9 mouse cellular contexts compared by ENCODE assay signal in the genomic region with DNA sequence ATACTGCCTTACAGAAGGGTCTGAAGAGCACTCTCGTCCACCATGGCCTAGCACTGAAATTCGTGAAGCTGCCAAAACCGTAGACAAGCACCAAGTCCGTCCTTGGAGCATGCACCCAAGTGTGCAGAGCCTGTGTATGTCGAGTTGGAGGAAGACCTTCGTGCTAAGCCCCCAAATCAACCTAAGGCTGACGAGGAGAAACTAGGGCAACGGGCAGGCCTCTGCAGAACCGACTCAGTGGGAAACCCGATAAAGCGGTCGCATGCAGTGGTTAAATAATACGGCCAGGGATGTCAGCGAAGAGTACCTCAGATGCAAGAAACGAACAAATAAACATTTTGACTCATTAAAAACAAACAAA. TPM values are rescaled to one million over a fixed set of nuclear protein-coding genes. Genes with fewer than 3 reads are reported as not detected.
DNase-seq lines count a peak whose midpoint lies in the region; ATAC-seq and TF ChIP-seq lines count a peak whose summit lies in the region.
"Had no signal": no experiment of that assay in that cellular context is flagged by ENCODE, and none has a peak within 500 bp of the region (broad histone marks: within the 10 kb centered on the region; RNA-seq: fewer than 3 reads in every experiment).

No protein-coding gene starts in this region.

- peak overlapping the region; percentile 71 for H3K4me3 ChIP-seq in heart, embryonic 10.5 days
- H3K4me3 ChIP-seq in G1E (ENCODE audit: low read depth, low read length) (peak overlapping the region; percentile 70; the same call in 1 of the 2 replicates), macrophage (ENCODE audit: inconsistent target) (peak overlapping the region; percentile 54; the same call in 1 of the 2 replicates)
- peak overlapping the region; percentile 74 for H3K4me3 ChIP-seq in heart, embryonic 15.5 days

- no peak for DNase-seq in heart, embryonic 10.5 days (ENCODE audit: low spot score)
- no peak for DNase-seq in heart, adult 8-10 months (ENCODE audit: low spot score)
- no peak for DNase-seq in G1E (ENCODE audit: low spot score)
- DNase-seq in T-cell, adult 2 months (ENCODE audit: low spot score): no peak
- DNase-seq in B cell, adult 2 months: no peak
- DNase-seq in thymus, postnatal 4 days: no peak

- no peak for ATAC-seq in G1E (ENCODE audit: extremely low read depth, insufficient number of reproducible peaks, low FRiP score, poor library complexity, severe bottlenecking)
- ATAC-seq in heart, embryonic 15.5 days (replicated peaks; ENCODE audit: insufficient number of reproducible peaks, insufficient read depth, low FRiP score, low read depth): 0 out of 2 replicates have a peak, but pooled peaks have one; percentile 25

- no peaks in the 10 kb centered on the region for H3K9me3 ChIP-seq in heart, embryonic 10.5 days
- no peaks in the 10 kb centered on the region for H3K9me3 ChIP-seq in G1E (replicated peaks)
- H3K9me3 ChIP-seq in heart, embryonic 15.5 days (replicated peaks): no peaks in the 10 kb centered on the region

- peak overlapping the region; percentile 86 for H3K27ac ChIP-seq in heart, embryonic 10.5 days
- H3K27ac ChIP-seq in heart, embryonic 15.5 days: peak overlapping the region; percentile 67
- no peak overlapping the region for H3K27ac ChIP-seq in macrophage

- WGBS in heart, embryonic 10.5 days: 9% methylated on average over 15 of the region's 15 CpGs
- WGBS in heart, embryonic 15.5 days: 10% methylated on average over 15 of the region's 15 CpGs
- WGBS in macrophage (ENCODE audit: missing documents): 50% methylated on average over 15 of the region's 15 CpGs

- H3K4me2 ChIP-seq in heart, embryonic 15.5 days: peak overlapping the region; percentile 73

- no peaks in the 10 kb centered on the region for H3K36me3 ChIP-seq in heart, embryonic 10.5 days
- no peaks in the 10 kb centered on the region for H3K36me3 ChIP-seq in G1E (replicated peaks)
- H3K36me3 ChIP-seq in heart, embryonic 15.5 days: no peaks in the 10 kb centered on the region
- H3K36me3 ChIP-seq in macrophage (ENCODE audit: inconsistent target): no peaks in the 10 kb centered on the region

- TF ChIP-seq CTCF in G1E (IDR thresholded peaks at IDR 0.05; ENCODE audit: low read depth, low read length): no peak

- H3K27me3 ChIP-seq in heart, embryonic 10.5 days (ENCODE audit: insufficient read depth, poor library complexity, severe bottlenecking): 0 out of 2 replicates have a peak, but pooled peaks cover 3% of the 10 kb centered on the region
- H3K27me3 ChIP-seq in G1E (ENCODE audit: insufficient read depth, low read length): no peaks in the 10 kb centered on the region
- no peaks in the 10 kb centered on the region for H3K27me3 ChIP-seq in heart, embryonic 15.5 days

- H3K9ac ChIP-seq in heart, embryonic 15.5 days: peak overlapping the region; percentile 60

- H3K4me1 ChIP-seq in heart, embryonic 10.5 days: peaks cover 19% of the 10 kb centered on the region
- peaks cover 36% of the 10 kb centered on the region for H3K4me1 ChIP-seq in G1E (ENCODE audit: insufficient read depth, low read depth, low read length)
- H3K4me1 ChIP-seq in heart, embryonic 15.5 days (replicated peaks): peaks cover 8% of the 10 kb centered on the region

- H3K79me2 ChIP-seq in macrophage (ENCODE audit: inconsistent target): no peaks in the 10 kb centered on the region

RNA-seq across cellular contexts. Expression of a gene that starts 3.1 kb away (rescaled TPM):
- 1.6 and 3.7 TPM in 2 replicates for polyA plus RNA-seq in heart, embryonic 10.5 days (2016; fragmentation: Nextera tagmentation; extraction: Ambion mirVana)
- total RNA-seq in heart, adult 8-10 months (2022): 1 to 10 TPM in 1 of 4 experiments, under 1 TPM in 3; 0.60 to 2.0 (median 0.88) TPM
- 10.0 and 11.9 TPM in 2 replicates for total RNA-seq in G1E (2014; fragmentation: Nextera tagmentation)
- 0.64 and 0.76 TPM in 2 replicates for total RNA-seq in G1E (2017)
- polyA plus RNA-seq in G1E (2012): 0.81 and 1.0 TPM in 2 replicates
- polyA plus RNA-seq in heart, embryonic 15.5 days (2015; fragmentation: Nextera tagmentation; extraction: Ambion mirVana): 2.7 and 3.5 TPM in 2 replicates
- total RNA-seq in macrophage (2018; cell fraction: chromatin; rRNA removed): 1 to 10 TPM in 7 of 26 experiments, not detected in 19; 1.0 to 4.4 (median 2.4) TPM
- 10 to 100 TPM in 2 of 26 experiments, 1 to 10 TPM in 24; 5.7 to 13.1 (median 7.1) TPM for total RNA-seq in macrophage (2018; cell fraction: cytosol; rRNA removed)
- total RNA-seq in macrophage (2018; cell fraction: nucleus; rRNA removed): 1 to 10 TPM in 17 of 26 experiments, under 1 TPM in 3, not detected in 6; 0.63 to 4.1 (median 1.8) TPM
- polyA plus RNA-seq in macrophage (2018): 4.2 to 31.6 TPM (median 7.6 TPM) in 3 replicates
- total RNA-seq: ES-E14 had no signal

RNA-seq across cellular contexts. Expression of a gene that starts 39.8 kb away (rescaled TPM):
- 361 and 463 TPM in 2 replicates for polyA plus RNA-seq in heart, embryonic 10.5 days (2016; fragmentation: Nextera tagmentation; extraction: Ambion mirVana)
- total RNA-seq in heart, adult 8-10 months (2022): 1,000 to 10,000 TPM; 1,259 to 1,304 (median 1,268) TPM
- total RNA-seq in G1E (2014; fragmentation: Nextera tagmentation): 225 and 249 TPM in 2 replicates
- 40.5 and 45.0 TPM in 2 replicates for total RNA-seq in G1E (2017)
- 67.1 and 158 TPM in 2 replicates for polyA plus RNA-seq in G1E (2012)
- polyA plus RNA-seq in heart, embryonic 15.5 days (2015; fragmentation: Nextera tagmentation; extraction: Ambion mirVana): 525 and 563 TPM in 2 replicates
- 10 to 100 TPM in 13 of 26 experiments, 1 to 10 TPM in 13; 2.4 to 22.3 (median 9.5) TPM for total RNA-seq in macrophage (2018; cell fraction: chromatin; rRNA removed)
- 100 to 1,000 TPM in 21 of 26 experiments, 10 to 100 TPM in 5; 89.9 to 124 (median 112) TPM for total RNA-seq in macrophage (2018; cell fraction: cytosol; rRNA removed)
- 10 to 100 TPM; 11.5 to 60.4 (median 34.4) TPM for total RNA-seq in macrophage (2018; cell fraction: nucleus; rRNA removed)
- 81.5 to 101 TPM (median 100 TPM) in 3 replicates for polyA plus RNA-seq in macrophage (2018)

RNA-seq across cellular contexts. Expression of a gene that starts 39.9 kb away (rescaled TPM):
- 0.06 and 0.14 TPM in 2 replicates for polyA plus RNA-seq in heart, embryonic 10.5 days (2016; fragmentation: Nextera tagmentation; extraction: Ambion mirVana)
- under 1 TPM in 2 of 4 experiments, not detected in 2; 0.31 to 0.41 TPM for total RNA-seq in heart, adult 8-10 months (2022)
- total RNA-seq in G1E (2014; fragmentation: Nextera tagmentation): not detected in 2 replicates
- total RNA-seq in G1E (2017): not detected in 2 replicates
- 0.29 TPM in 1 of 2 replicates, not detected in the other for polyA plus RNA-seq in G1E (2012)
- polyA plus RNA-seq in heart, embryonic 15.5 days (2015; fragmentation: Nextera tagmentation; extraction: Ambion mirVana): 0.63 and 1.7 TPM in 2 replicates
- not detected for total RNA-seq in macrophage (2018; cell fraction: chromatin; rRNA removed)
- under 1 TPM in 18 of 26 experiments, not detected in 8; 0.03 to 0.34 (median 0.10) TPM for total RNA-seq in macrophage (2018; cell fraction: cytosol; rRNA removed)
- total RNA-seq in macrophage (2018; cell fraction: nucleus; rRNA removed): not detected
- polyA plus RNA-seq in macrophage (2018): 0.25 TPM in 1 of 3 replicates, not detected in the others

RNA-seq across cellular contexts. Expression of a gene that starts 45.9 kb away (rescaled TPM):
- 1.3 and 4.1 TPM in 2 replicates for polyA plus RNA-seq in heart, embryonic 10.5 days (2016; fragmentation: Nextera tagmentation; extraction: Ambion mirVana)
- total RNA-seq in heart, adult 8-10 months (2022): 10 to 100 TPM in 2 of 4 experiments, 1 to 10 TPM in 2; 7.8 to 13.7 (median 9.7) TPM
- 7.3 and 9.3 TPM in 2 replicates for total RNA-seq in G1E (2014; fragmentation: Nextera tagmentation)
- total RNA-seq in G1E (2017): 99.6 and 123 TPM in 2 replicates
- 0.91 and 1.5 TPM in 2 replicates for polyA plus RNA-seq in G1E (2012)
- 10.4 and 11.9 TPM in 2 replicates for polyA plus RNA-seq in heart, embryonic 15.5 days (2015; fragmentation: Nextera tagmentation; extraction: Ambion mirVana)
- total RNA-seq in macrophage (2018; cell fraction: chromatin; rRNA removed): 100 to 1,000 TPM in 2 of 26 experiments, 10 to 100 TPM in 24; 11.2 to 126 (median 31.3) TPM
- 1,000 to 10,000 TPM in 1 of 26 experiments, 100 to 1,000 TPM in 25; 241 to 1,033 (median 488) TPM for total RNA-seq in macrophage (2018; cell fraction: cytosol; rRNA removed)
- 100 to 1,000 TPM in 22 of 26 experiments, 10 to 100 TPM in 4; 68.5 to 379 (median 158) TPM for total RNA-seq in macrophage (2018; cell fraction: nucleus; rRNA removed)
- polyA plus RNA-seq in macrophage (2018): 921 to 1,206 TPM (median 1,155 TPM) in 3 replicates
